33 mouse cellular contexts compared by ENCODE assay signal in genomic region chr13:58610059-58610458, GRCm38 (mm10). TPM values are rescaled to one million over a fixed set of nuclear protein-coding genes. Genes with fewer than 3 reads are reported as not detected.
"Had no signal": no experiment of that assay in that cellular context is flagged by ENCODE, and none has a peak within 500 bp of the region (broad histone marks: within the 10 kb centered on the region; RNA-seq: fewer than 3 reads in every experiment).

No protein-coding gene starts in this region.

- H3K27me3 ChIP-seq: limb, embryonic 15.5 days had no signal

- H3K4me3 ChIP-seq: heart, adult 2 months; heart, embryonic 13.5 days; heart, embryonic 15.5 days; hindbrain, embryonic 13.5 days; hindbrain, embryonic 15.5 days; kidney, embryonic 15.5 days; limb, embryonic 12.5 days; limb, embryonic 15.5 days; liver, embryonic 13.5 days had no signal

- H3K36me3 ChIP-seq: heart, embryonic 13.5 days; heart, embryonic 15.5 days; hindbrain, embryonic 13.5 days; hindbrain, embryonic 15.5 days; kidney, embryonic 15.5 days; limb, embryonic 12.5 days; limb, embryonic 15.5 days; liver, embryonic 13.5 days had no signal

- ATAC-seq: hindbrain, postnatal 0 days; intestine, embryonic 16.5 days had no signal

- H3K9ac ChIP-seq: heart, embryonic 13.5 days; heart, embryonic 15.5 days; hindbrain, embryonic 13.5 days; hindbrain, embryonic 15.5 days; kidney, embryonic 15.5 days; limb, embryonic 15.5 days; liver, embryonic 13.5 days had no signal

- H3K9me3 ChIP-seq: heart, embryonic 13.5 days; heart, embryonic 15.5 days; hindbrain, embryonic 13.5 days; hindbrain, embryonic 15.5 days; kidney, embryonic 15.5 days; limb, embryonic 12.5 days; limb, embryonic 15.5 days; liver, embryonic 13.5 days had no signal

- H3K4me1 ChIP-seq: heart, embryonic 13.5 days; heart, embryonic 15.5 days; hindbrain, embryonic 15.5 days; liver, embryonic 13.5 days had no signal

- H3K27ac ChIP-seq: heart, adult 2 months; heart, embryonic 13.5 days; heart, embryonic 15.5 days; hindbrain, embryonic 13.5 days; hindbrain, embryonic 15.5 days; hindbrain, postnatal 0 days; kidney, embryonic 15.5 days; kidney, postnatal 0 days; limb, embryonic 12.5 days; limb, embryonic 15.5 days; liver, embryonic 13.5 days had no signal

- DNase-seq: gastrocnemius, postnatal 14 days; gastrocnemius, postnatal 36 days; heart, adult 11 months; heart, adult 2 months; heart, postnatal 14 days; heart, postnatal 36 days; kidney, adult 11 months; kidney, adult 2 months; kidney, adult 9 months; kidney, postnatal 14 days; kidney, postnatal 36 days; layer of hippocampus, adult 9-11 months; layer of hippocampus, postnatal 36 days; left cerebral cortex, postnatal 4 days; liver, embryonic 13.5 days had no signal

- H3K4me2 ChIP-seq: heart, embryonic 11.5 days; heart, embryonic 13.5 days; heart, embryonic 15.5 days; hindbrain, embryonic 13.5 days; hindbrain, embryonic 15.5 days; liver, embryonic 13.5 days had no signal

RNA-seq across cellular contexts. Expression of gene Slc28a3, which starts 0.6 kb away (rescaled TPM):
- total RNA-seq: gastrocnemius, adult 18-20 months; gastrocnemius, adult 8-10 months; gastrocnemius, postnatal 14 days; gastrocnemius, postnatal 36 days; heart, adult 2 months; heart, postnatal 14 days; heart, postnatal 36 days; left cerebral cortex, adult 18-20 months; left cerebral cortex, postnatal 10 days; liver, adult 2 months had no signal
- polyA plus RNA-seq: heart, embryonic 11.5 days; heart, embryonic 13.5 days; heart, postnatal 0 days; hindbrain, embryonic 11.5 days; kidney, adult 2 months; kidney, embryonic 15.5 days; kidney, postnatal 0 days; liver, adult 2 months; liver, embryonic 13.5 days had no signal
